ENCODE assay signal across 9 mouse cellular contexts in the genomic region with DNA sequence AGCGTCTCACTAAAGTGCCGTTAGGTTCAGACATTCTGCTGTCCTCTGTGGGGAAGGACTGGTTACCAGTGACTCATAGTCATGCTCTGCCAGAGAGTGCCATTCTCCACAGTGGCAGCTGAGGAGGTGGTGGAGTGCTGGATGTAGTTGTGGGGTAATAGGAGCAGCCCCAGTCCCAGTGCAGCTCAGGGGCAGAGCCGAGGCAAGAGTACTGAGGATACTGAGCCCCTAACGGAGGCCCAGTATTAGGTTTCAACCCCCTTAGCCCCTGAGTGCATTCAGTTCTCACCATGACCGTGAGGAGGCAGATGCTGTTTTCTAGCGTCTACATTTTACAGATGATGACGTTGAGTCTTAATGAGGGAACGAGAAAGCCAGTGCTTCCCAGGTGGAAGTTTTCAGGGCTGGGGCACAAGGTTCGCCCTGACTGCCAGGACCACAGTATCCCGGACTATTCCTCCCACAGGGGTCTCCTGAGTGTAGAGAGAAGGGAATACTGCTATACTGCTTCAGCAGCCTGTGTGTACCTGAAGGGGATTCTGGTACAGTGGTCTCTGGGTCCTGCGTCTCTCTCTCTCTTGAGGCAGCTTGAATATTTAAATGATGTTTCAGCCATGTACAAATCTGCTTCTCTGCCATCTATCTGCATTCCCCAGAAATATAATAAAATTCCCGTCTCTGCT. TPM values are rescaled to one million over a fixed set of nuclear protein-coding genes. Genes with fewer than 3 reads are reported as not detected.
DNase-seq lines count a peak whose midpoint lies in the region; ATAC-seq and TF ChIP-seq lines count a peak whose summit lies in the region.
"Had no signal": no experiment of that assay in that cellular context is flagged by ENCODE, and none has a peak within 500 bp of the region (broad histone marks: within the 10 kb centered on the region; RNA-seq: fewer than 3 reads in every experiment).

No protein-coding gene starts in this region.

- H3K9ac ChIP-seq in stomach, embryonic 14.5 days (replicated peaks; ENCODE audit: low read depth, low read length), result no peak overlapping the region
- H3K9ac ChIP-seq: liver, embryonic 13.5 days had no signal

- H3K4me1 ChIP-seq in stomach, embryonic 14.5 days (ENCODE audit: control insufficient read depth, insufficient read depth, low read length), result peaks cover 20% of the 10 kb centered on the region

- TF ChIP-seq CTCF in gastrocnemius, adult 2 months (IDR thresholded peaks at IDR 0.05), result peak; percentile 9; the same call in 1 of the 2 replicates

- ATAC-seq in stomach, embryonic 14.5 days (ENCODE audit: insufficient number of reproducible peaks, insufficient read depth, low FRiP score, low read depth), result no peak
- ATAC-seq in megakaryocyte, adult 5-6 weeks (ENCODE audit: poor library complexity, severe bottlenecking), result no peak

- H3K36me3 ChIP-seq in stomach, embryonic 14.5 days (ENCODE audit: control insufficient read depth, insufficient read depth, low read length), result no peaks in the 10 kb centered on the region
- H3K36me3 ChIP-seq: liver, embryonic 13.5 days had no signal

- no peaks in the 10 kb centered on the region for H3K9me3 ChIP-seq in stomach, embryonic 14.5 days (ENCODE audit: control insufficient read depth, low read depth, low read length)
- H3K9me3 ChIP-seq: liver, embryonic 13.5 days had no signal

- intact Hi-C loops in gastrocnemius, adult 2 months (cut with DNase I), result no loop called here
- intact Hi-C loops in gastrocnemius, postnatal 36 days (cut with DNase I), result no loop called here

- WGBS in stomach, embryonic 14.5 days, result 20% methylated on average over 12 of the region's 12 CpGs

- no peak overlapping the region for H3K4me3 ChIP-seq in gastrocnemius, adult 2 months
- no peak overlapping the region for H3K4me3 ChIP-seq in stomach, embryonic 14.5 days (ENCODE audit: low read depth, low read length)
- H3K4me3 ChIP-seq: liver, embryonic 13.5 days had no signal

- H3K27me3 ChIP-seq in stomach, embryonic 14.5 days (ENCODE audit: control insufficient read depth, insufficient read depth, low read length), result no peaks in the 10 kb centered on the region
- H3K27me3 ChIP-seq: liver, embryonic 13.5 days had no signal

- H3K4me2 ChIP-seq in stomach, embryonic 14.5 days (replicated peaks; ENCODE audit: low read depth, low read length), result no peak overlapping the region
- H3K4me2 ChIP-seq: liver, embryonic 13.5 days had no signal

- no peak overlapping the region for H3K27ac ChIP-seq in gastrocnemius, adult 2 months
- peak overlapping the region; percentile 41; the same call in 1 of the 2 replicates for H3K27ac ChIP-seq in stomach, embryonic 14.5 days (ENCODE audit: low read length)
- H3K27ac ChIP-seq: liver, embryonic 13.5 days had no signal

- no peak for DNase-seq in gastrocnemius, adult 2 months
- DNase-seq in gastrocnemius, postnatal 36 days, result no peak
- peak; percentile 18 for DNase-seq in right cerebral cortex, postnatal 25 days
- DNase-seq in right cerebral cortex, postnatal 36 days (ENCODE audit: low spot score in 2 of 2), result no peak
- DNase-seq in layer of hippocampus, adult 9-11 months, result peak; percentile 50
- DNase-seq in urinary bladder, adult 18-20 months (ENCODE audit: low spot score in 2 of 2), result no peak
- DNase-seq: liver, embryonic 13.5 days had no signal

RNA-seq across cellular contexts. Expression of a gene that starts 40.1 kb away (rescaled TPM):
- 10 to 100 TPM; 24.1 to 26.2 TPM for total RNA-seq in gastrocnemius, adult 2 months (2021)
- 10 to 100 TPM; 15.5 to 22.5 TPM for total RNA-seq in gastrocnemius, postnatal 36 days (2021)
- 59.8 and 59.9 TPM in 2 replicates for polyA plus RNA-seq in stomach, embryonic 14.5 days (2014; fragmentation: Nextera tagmentation; extraction: Ambion mirVana)
- total RNA-seq in megakaryocyte, adult 5-6 weeks (2015), result 22.2 and 25.5 TPM in 2 replicates
- total RNA-seq in megakaryocyte, adult 5-6 weeks (2017), result 23.3 and 28.9 TPM in 2 replicates

Comparison
In these comparisons a context has a peak if more than half of its experiments do, and no peak if none do; other contexts are left out.
1. DNase-seq: peak in right cerebral cortex, postnatal 25 days (single experiment) and layer of hippocampus, adult 9-11 months (single experiment); none in gastrocnemius, adult 2 months (single experiment), gastrocnemius, postnatal 36 days (0 of 2), right cerebral cortex, postnatal 36 days (0 of 2) and urinary bladder, adult 18-20 months (0 of 2).